Mouse (Mus musculus) liver, embryonic 16.5 days (tissue): ENCODE measurements around the gene Snrpg. TPM values are rescaled to one million over a fixed set of nuclear protein-coding genes. Genes with fewer than 3 reads are reported as not detected.
"Not testable (repeated sequence)": the region's sequence is repeated elsewhere in the genome, so short reads cannot be mapped to it uniquely, and the experiment has no call there.

Experiments
- ATAC-seq: fragments of 200-750 bp; cut with Nextera tagmentation; 2 replicates; pipeline ENCODE4 v1.8.0; 2017; ENCODE audit warnings: low read depth, mild to moderate bottlenecking, moderate number of reproducible peaks, moderate library complexity
- H3K27ac ChIP-seq: fragments of 300-500 bp; sonication (generic); 2 replicates; pipeline ENCODE4 v1.5.1; 2014; ENCODE audit warnings: mild to moderate bottlenecking, low read length
- H3K27me3 ChIP-seq: fragments of 300-500 bp; sonication (generic); 2 replicates; pipeline ENCODE4 v1.6.1; 2014; ENCODE audit warnings: low read depth, low read length, mixed read lengths; ENCODE audit not compliant: control insufficient read depth, insufficient read depth
- H3K36me3 ChIP-seq: fragments of 300-500 bp; sonication (generic); 2 replicates; pipeline ENCODE4 v1.6.1; 2014; ENCODE audit warnings: mild to moderate bottlenecking; ENCODE audit not compliant: control insufficient read depth, insufficient read depth
- H3K4me1 ChIP-seq: fragments of 300-500 bp; sonication (generic); 2 replicates; pipeline ENCODE4 v1.6.1; 2014; ENCODE audit warnings: low read depth, low read length, mixed read lengths; ENCODE audit not compliant: control insufficient read depth
- H3K4me2 ChIP-seq: fragments of 300-500 bp; sonication (generic); 2 replicates; pipeline ENCODE4 v1.6.1; 2014; ENCODE audit warnings: low read depth, low read length, mixed read lengths
- H3K4me3 ChIP-seq: fragments of 300-500 bp; sonication (generic); 2 replicates; pipeline ENCODE4 v1.5.1; 2014; ENCODE audit warnings: low read depth, mild to moderate bottlenecking, low read length
- H3K9ac ChIP-seq: fragments of 300-500 bp; sonication (generic); 2 replicates; pipeline ENCODE4 v1.6.1; 2014; ENCODE audit warnings: low read depth, low read length
- H3K9me3 ChIP-seq: fragments of 300-500 bp; sonication (generic); replicated peaks from 2 replicates; pipeline ENCODE4 v1.6.1; 2016; ENCODE audit warnings: low read length; ENCODE audit not compliant: control insufficient read depth
- WGBS: fragments of 180-500 bp; shearing (Covaris S2); extraction: QIAGEN DNeasy Blood & Tissue Kit; methylation state at CpG from one replicate; pipeline ENCODE4 v1.1.7; 2014; ENCODE audit not compliant: insufficient replicate concordance; 5-methylcytosine and 5-hydroxymethylcytosine counted together
- polyA plus RNA-seq: library from polyadenylated mRNA; unstranded; fragments of >200 nt; fragmentation: Nextera tagmentation; extraction: Ambion mirVana; gene quantifications from 2 replicates; pipeline ENCODE4 v1.2.1, GENCODE M21; 2015

The Snrpg gene
- polyA plus RNA-seq, 1 experiment from 2014 or later: 256 TPM

DNA sequence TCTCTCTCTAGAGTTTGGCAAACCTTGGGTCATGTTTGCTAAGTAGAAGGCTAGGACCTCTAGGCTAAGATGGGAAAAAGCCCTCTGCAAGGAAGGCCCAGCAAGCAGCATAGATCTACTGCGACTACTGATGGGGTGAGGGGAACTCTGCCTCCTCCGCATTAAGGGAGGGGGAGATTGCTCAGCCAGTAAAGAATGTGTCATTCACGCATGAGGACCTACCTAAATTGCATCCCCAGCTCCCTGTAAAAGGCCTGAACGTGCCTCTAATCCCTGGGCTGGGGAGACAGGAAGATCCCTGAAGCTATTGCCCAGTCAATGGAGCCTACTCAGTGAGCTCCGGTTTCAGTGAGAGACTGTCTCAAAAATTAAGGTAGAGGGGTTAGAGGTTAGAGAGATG, 35.2 kb upstream of the Snrpg start:
- Histone ChIP-seq H3K9me3 (no peaks in the 10 kb centered on the region), H3K36me3 (no peaks in the 10 kb centered on the region), H3K9ac (no peak overlapping the region), H3K27ac (no peak overlapping the region), H3K4me1 (no peaks in the 10 kb centered on the region), H3K4me3 (no peak overlapping the region), H3K4me2 (no peak overlapping the region), H3K27me3 (no peaks in the 10 kb centered on the region)
- ATAC-seq: no peak
- WGBS: 68% methylated on average over 5 of the region's 5 CpGs

DNA sequence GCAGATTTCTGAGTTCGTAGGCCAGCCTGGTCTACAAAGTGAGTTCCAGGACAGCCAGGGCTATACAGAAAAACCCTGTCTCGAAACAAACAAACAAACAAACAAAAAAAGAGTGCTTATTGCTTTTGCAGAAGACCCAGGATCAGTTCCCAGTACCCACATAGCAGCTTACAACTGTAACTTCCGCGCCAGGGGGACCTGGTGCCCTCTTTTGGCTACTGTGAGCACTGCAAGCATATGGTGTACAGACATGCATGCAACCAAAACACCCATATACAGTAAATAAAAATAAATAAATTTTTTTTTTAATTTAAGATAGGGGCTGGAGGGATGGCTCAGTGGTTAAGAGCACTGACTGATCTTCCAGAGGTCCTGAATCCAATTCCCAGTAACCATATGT, 34.8 kb upstream of the Snrpg start:
- ATAC-seq, H3K9me3 ChIP-seq, H3K36me3 ChIP-seq, H3K4me2 ChIP-seq, H3K4me1 ChIP-seq, H3K27me3 ChIP-seq, H3K27ac ChIP-seq, H3K9ac ChIP-seq, H3K4me3 ChIP-seq: not testable (repeated sequence)
- 71% methylated on average over 4 of the region's 4 CpGs for whole genome bisulfite sequencing

DNA sequence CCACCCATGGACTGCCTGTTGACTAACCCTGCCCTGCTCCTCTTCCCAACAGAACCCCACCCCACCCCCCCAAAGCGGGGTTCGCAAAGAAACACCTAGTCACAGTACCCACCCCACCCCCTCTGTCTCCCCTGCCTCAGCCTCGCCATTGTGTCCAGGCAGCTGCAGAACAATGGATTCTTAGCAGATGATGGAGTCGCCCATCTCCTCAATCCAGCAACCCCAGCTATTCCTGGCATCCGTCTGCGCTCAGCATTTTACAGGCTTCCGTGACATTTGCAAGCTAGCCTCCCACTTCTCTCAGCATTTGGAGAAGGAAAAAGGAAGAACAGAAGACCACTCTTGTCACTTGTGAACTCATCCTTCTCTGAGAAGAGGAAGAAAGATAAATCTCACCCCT, 27.4 kb upstream of the Snrpg start:
- no peak overlapping the region for H3K4me2 ChIP-seq
- no peak overlapping the region for H3K9ac ChIP-seq
- H3K36me3 ChIP-seq: no peaks in the 10 kb centered on the region
- no peaks in the 10 kb centered on the region for H3K27me3 ChIP-seq
- no peak overlapping the region for H3K4me3 ChIP-seq
- no peaks in the 10 kb centered on the region for H3K9me3 ChIP-seq
- ATAC-seq: no peak
- no peak overlapping the region for H3K27ac ChIP-seq
- WGBS: 20% methylated on average over 7 of the region's 7 CpGs
- H3K4me1 ChIP-seq: no peaks in the 10 kb centered on the region

DNA sequence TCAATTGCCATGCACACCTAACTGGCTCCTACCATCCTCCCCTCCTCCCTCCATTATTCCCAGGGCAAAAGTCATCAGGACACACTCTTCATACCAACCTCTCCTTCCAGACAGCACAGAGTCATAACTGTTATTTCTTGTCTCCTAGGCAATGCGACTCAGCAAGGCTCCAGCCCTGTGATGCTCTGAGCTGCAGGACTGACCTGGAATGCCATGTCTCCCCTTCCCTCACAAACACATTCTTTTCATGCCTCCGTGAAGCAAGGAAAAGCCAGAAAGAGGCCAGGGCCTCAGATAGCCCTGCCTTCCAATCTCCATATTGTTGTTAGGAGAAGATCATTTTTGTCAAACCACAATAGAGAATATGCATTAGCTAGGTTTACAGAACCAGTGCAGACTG, 25.0 kb upstream of the Snrpg start:
- WGBS: 57% methylated on average over 2 of the region's 2 CpGs
- H3K4me2 ChIP-seq: no peak overlapping the region
- H3K27ac ChIP-seq: no peak overlapping the region
- no peak for ATAC-seq
- H3K4me3 ChIP-seq: no peak overlapping the region
- H3K36me3 ChIP-seq: no peaks in the 10 kb centered on the region
- no peak overlapping the region for H3K9ac ChIP-seq
- no peaks in the 10 kb centered on the region for H3K27me3 ChIP-seq
- H3K9me3 ChIP-seq: no peaks in the 10 kb centered on the region
- no peaks in the 10 kb centered on the region for H3K4me1 ChIP-seq

DNA sequence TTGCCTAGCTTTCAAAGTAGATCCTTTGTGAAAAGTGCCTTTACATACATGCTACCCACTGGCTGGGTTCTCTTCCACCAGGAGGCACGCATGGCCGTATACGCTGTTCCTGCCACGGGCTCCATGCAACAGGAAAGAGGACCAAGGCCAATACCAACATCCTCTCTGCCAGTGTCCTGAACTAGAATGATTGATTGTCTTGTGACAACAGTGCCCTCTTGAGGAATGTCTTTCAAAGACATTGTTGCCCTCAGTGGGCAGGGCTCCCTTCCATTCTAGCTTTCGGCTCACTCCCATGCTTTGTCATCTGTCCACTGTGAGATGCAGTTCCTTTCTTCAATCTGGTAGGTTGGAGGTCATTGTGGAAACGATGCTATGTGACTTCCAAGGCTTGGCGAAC, 21.8 kb upstream of the Snrpg start:
- no peak for ATAC-seq
- no peaks in the 10 kb centered on the region for H3K36me3 ChIP-seq
- H3K27me3 ChIP-seq: no peaks in the 10 kb centered on the region
- H3K4me1 ChIP-seq: no peaks in the 10 kb centered on the region
- H3K4me2 ChIP-seq: no peak overlapping the region
- no peaks in the 10 kb centered on the region for H3K9me3 ChIP-seq
- 34% methylated on average over 7 of the region's 7 CpGs for WGBS
- no peak overlapping the region for H3K27ac ChIP-seq
- H3K9ac ChIP-seq: no peak overlapping the region
- no peak overlapping the region for H3K4me3 ChIP-seq

DNA sequence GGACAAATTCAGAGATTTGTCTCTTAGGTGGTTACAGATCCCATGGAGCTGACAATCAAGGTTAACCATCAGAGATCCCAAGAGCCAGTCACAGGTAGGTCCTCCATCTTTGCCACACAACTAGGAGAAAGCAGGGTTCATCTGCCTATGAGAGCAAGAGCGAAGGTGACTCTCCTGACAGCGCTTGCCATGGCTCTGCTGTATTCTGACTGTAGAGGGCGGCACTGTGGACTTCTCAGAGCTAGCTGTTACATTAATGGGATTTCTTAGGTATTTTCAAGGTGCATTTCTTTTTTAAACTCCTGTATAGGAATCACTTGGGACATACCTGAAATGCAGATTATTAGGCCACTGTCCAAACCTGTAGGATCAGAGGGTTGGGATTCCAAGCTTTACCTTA, 16.2 kb upstream of the Snrpg start:
- Histone ChIP-seq H3K9me3 (no peaks in the 10 kb centered on the region), H3K9ac (no peak overlapping the region)

DNA sequence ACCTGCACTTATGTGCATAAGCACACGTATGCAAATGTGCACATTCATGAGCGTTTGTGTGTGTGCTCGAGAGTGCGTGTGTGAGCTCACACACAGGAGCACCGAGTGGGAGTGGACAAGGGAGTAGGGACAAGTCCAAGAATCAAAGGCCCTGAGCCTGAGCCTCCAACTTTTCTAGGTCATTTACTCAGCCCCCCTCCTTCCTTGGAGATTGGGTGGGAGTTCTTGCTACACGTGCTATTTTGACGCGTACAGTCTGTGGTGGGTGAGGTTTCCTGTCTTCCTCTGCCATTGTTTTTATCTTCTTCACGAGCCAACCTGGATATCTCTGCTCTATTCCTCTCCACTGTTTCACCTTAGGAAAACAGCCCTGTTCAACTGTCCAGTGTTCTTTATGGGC, 14.1 kb upstream of the Snrpg start:
- WGBS: 42% methylated on average over 9 of the region's 9 CpGs
- no peaks in the 10 kb centered on the region for H3K36me3 ChIP-seq
- no peak overlapping the region for H3K27ac ChIP-seq
- H3K4me1 ChIP-seq: no peaks in the 10 kb centered on the region
- H3K4me3 ChIP-seq: no peak overlapping the region
- H3K4me2 ChIP-seq: no peak overlapping the region
- ATAC-seq: no peak
- no peaks in the 10 kb centered on the region for H3K9me3 ChIP-seq
- H3K9ac ChIP-seq: no peak overlapping the region
- H3K27me3 ChIP-seq: no peaks in the 10 kb centered on the region

More for the DNA sequence above, 16.2 kb upstream of the Snrpg start:
- no peak overlapping the region for H3K4me3 ChIP-seq
- no peaks in the 10 kb centered on the region for H3K4me1 ChIP-seq
- 56% methylated on average over 3 of the region's 3 CpGs for WGBS
- no peak for ATAC-seq
- no peak overlapping the region for H3K27ac ChIP-seq
- no peaks in the 10 kb centered on the region for H3K36me3 ChIP-seq
- H3K4me2 ChIP-seq: no peak overlapping the region
- H3K27me3 ChIP-seq: no peaks in the 10 kb centered on the region

DNA sequence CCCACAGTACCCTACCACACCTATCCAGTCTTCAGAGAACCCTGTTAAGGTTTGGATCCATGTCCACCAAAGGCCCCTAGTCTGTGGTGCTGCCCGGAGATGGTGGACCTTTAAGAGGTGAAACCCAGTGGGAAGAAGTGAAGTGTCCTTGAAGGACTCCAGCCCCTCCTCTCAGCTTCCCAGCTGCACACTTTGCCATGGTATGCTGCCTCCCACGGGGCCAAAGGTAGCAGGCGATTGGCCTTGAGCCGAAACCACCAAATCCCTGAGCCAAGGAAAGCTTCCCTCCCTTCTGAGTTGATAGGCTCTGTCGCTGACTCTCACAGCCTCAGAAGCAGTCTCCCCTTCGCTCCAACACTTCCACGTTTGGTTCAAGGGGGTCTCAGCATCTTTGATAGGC, 10.4 kb upstream of the Snrpg start:
- WGBS: 56% methylated on average over 7 of the region's 7 CpGs
- no peaks in the 10 kb centered on the region for H3K9me3 ChIP-seq
- no peak overlapping the region for H3K4me2 ChIP-seq
- no peak overlapping the region for H3K9ac ChIP-seq
- H3K27me3 ChIP-seq: no peaks in the 10 kb centered on the region
- no peaks in the 10 kb centered on the region for H3K4me1 ChIP-seq
- no peak for ATAC-seq
- no peaks in the 10 kb centered on the region for H3K36me3 ChIP-seq
- H3K4me3 ChIP-seq: no peak overlapping the region
- H3K27ac ChIP-seq: no peak overlapping the region

DNA sequence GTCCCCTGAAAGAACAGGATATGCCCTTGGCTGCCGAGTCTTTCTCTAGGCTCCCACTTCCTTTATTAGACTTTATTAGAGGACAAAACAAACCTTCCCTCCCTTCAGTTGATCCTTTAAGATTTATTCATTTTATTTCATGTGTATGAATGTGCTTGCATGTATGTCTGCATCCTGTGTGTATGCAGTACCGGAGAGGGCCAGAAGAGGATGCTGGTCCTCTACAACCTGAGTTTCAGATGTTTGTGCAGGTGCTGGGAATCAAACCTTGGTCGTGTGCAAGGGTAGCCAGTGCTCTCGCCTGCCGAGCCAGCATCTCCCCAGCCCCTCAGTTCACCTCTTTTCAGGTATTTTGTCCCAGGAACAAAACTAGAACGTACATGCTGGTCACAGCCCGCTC, 9.7 kb upstream of the Snrpg start:
- WGBS: 75% methylated on average over 7 of the region's 7 CpGs

More for the DNA sequence above, 9.7 kb upstream of the Snrpg start:
- no peaks in the 10 kb centered on the region for H3K9me3 ChIP-seq
- H3K9ac ChIP-seq: no peak overlapping the region
- H3K4me3 ChIP-seq: no peak overlapping the region
- no peaks in the 10 kb centered on the region for H3K27me3 ChIP-seq
- no peak for ATAC-seq
- no peak overlapping the region for H3K4me2 ChIP-seq
- H3K36me3 ChIP-seq: no peaks in the 10 kb centered on the region
- no peak overlapping the region for H3K27ac ChIP-seq
- peaks cover 5% of the 10 kb centered on the region for H3K4me1 ChIP-seq
